Mouse (Mus musculus): Measurements from ENCODE around the gene Rab3c. TPM values are rescaled to one million over a fixed set of nuclear protein-coding genes. Genes with fewer than 3 reads are reported as not detected.

Rab3c gene
- polyA plus RNA-seq, 1 experiment, result 0.26 TPM

DNA sequence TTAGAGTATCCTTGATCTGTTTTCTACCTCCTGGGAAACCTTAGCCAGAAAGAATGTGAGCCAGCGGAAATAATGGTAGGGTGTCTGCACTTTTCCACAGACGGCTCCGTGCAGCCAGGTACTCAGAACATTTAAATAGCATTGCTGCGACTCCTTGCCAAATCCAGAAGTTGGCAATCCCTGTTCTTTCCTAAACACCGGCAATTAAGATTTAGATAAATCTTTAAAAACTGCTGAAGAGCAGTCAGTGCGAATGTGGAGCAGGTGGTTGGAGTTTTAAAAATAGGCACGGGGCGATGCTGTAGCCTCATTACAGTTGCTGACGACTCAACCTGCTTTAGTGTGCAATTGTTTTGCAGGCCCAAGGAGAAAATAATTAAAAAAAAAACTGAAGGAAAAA is 205.2 kb downstream of the Rab3c start:
- H3K4me1 ChIP-seq (ENCODE audit: control insufficient read depth, insufficient read depth, low read length), result no peaks in the 10 kb centered on the region
- DNase-seq, result no peak
- H3K4me3 ChIP-seq (replicated peaks; ENCODE audit: extremely low read depth, low read depth, low read length), result no peak overlapping the region
- no peak for TF ChIP-seq CTCF (IDR thresholded peaks at IDR 0.05; ENCODE audit: insufficient read depth, low read length)
- TF ChIP-seq POLR2A (IDR thresholded peaks at IDR 0.05; ENCODE audit: borderline replicate concordance, extremely low read depth, low read depth, low read length), result no peak
- 89% methylated on average over 9 of the region's 9 CpGs for WGBS

GRCm38 (mm10) chr13:110074180-110074579 is 206.6 kb downstream of the Rab3c start:
- Histone ChIP-seq H3K4me3 (replicated peaks; ENCODE audit: extremely low read depth, low read depth, low read length) (no peak overlapping the region), H3K4me1 (ENCODE audit: control insufficient read depth, insufficient read depth, low read length) (no peaks in the 10 kb centered on the region)
- WGBS, result 49% methylated on average over 2 of the region's 2 CpGs
- TF ChIP-seq POLR2A (IDR thresholded peaks at IDR 0.05; ENCODE audit: borderline replicate concordance, extremely low read depth, low read depth, low read length) (no peak), CTCF (IDR thresholded peaks at IDR 0.05; ENCODE audit: insufficient read depth, low read length) (no peak)
- DNase-seq, result no peak

DNA sequence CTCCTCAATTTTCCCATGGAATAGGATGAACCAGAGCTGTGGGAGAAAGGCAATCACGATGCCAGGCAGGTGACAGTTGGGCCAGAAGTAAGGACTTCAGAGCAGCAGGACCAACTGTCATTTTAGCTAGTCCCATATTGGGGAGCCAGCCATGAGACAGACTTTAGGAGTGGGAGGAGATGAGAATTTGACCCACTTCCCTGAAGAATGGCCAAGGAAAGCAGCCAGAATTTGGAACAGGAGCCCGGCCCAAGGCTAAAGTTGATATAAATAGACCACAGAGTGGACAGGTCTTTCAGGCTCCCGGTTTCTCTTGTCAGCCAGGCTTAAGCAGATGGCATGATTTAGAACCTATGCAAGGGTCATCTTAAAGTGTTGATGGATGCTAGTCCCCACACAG is 213.6 kb downstream of the Rab3c start:
- no peak for TF ChIP-seq CTCF (IDR thresholded peaks at IDR 0.05; ENCODE audit: insufficient read depth, low read length)
- 66% methylated on average over 3 of the region's 3 CpGs for WGBS
- Histone ChIP-seq H3K4me1 (ENCODE audit: control insufficient read depth, insufficient read depth, low read length) (no peaks in the 10 kb centered on the region), H3K4me3 (replicated peaks; ENCODE audit: extremely low read depth, low read depth, low read length) (no peak overlapping the region)
- no peak for DNase-seq

GRCm38 (mm10) chr13:110066674-110067073 is 214.1 kb downstream of the Rab3c start:
- Histone ChIP-seq H3K4me1 (ENCODE audit: control insufficient read depth, insufficient read depth, low read length) (no peaks in the 10 kb centered on the region), H3K4me3 (replicated peaks; ENCODE audit: extremely low read depth, low read depth, low read length) (no peak overlapping the region)
- WGBS, result 78% methylated on average over 2 of the region's 2 CpGs
- no peak for DNase-seq
- TF ChIP-seq CTCF (IDR thresholded peaks at IDR 0.05; ENCODE audit: insufficient read depth, low read length) (no peak), POLR2A (IDR thresholded peaks at IDR 0.05; ENCODE audit: borderline replicate concordance, extremely low read depth, low read depth, low read length) (no peak)

GRCm38 (mm10) chr13:110062835-110063411 is 217.9 kb downstream of the Rab3c start:
- TF ChIP-seq POLR2A (IDR thresholded peaks at IDR 0.05; ENCODE audit: borderline replicate concordance, extremely low read depth, low read depth, low read length) (no peak), CTCF (IDR thresholded peaks at IDR 0.05; ENCODE audit: insufficient read depth, low read length) (peak; percentile 41; the same call in 1 of the 2 replicates)
- Histone ChIP-seq H3K4me3 (replicated peaks; ENCODE audit: extremely low read depth, low read depth, low read length) (no peak overlapping the region), H3K4me1 (ENCODE audit: control insufficient read depth, insufficient read depth, low read length) (no peaks in the 10 kb centered on the region)
- peak; percentile 23 for DNase-seq
- WGBS, result 12% methylated on average over 9 of the region's 9 CpGs

DNA sequence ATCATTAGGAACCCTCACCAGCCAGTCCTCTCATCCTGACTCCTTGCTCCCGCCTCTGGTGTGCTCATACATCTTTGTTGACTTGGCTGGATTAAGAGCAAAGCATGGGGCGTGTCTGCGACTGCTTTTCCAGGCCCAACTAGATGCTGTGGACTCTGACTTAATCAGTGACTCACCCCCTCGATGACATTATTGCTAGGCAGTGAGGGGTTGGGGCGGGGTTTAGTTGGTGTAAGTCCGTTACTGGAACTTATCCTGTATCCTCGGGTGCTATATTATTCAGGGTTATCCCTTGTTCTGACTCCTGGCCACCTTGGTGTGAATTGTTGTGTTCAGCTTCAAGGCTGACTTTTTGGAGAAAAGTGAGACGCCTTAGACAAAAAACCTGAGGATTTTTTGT is 218.5 kb downstream of the Rab3c start:
- Histone ChIP-seq H3K4me3 (replicated peaks; ENCODE audit: extremely low read depth, low read depth, low read length) (no peak overlapping the region), H3K4me1 (ENCODE audit: control insufficient read depth, insufficient read depth, low read length) (no peaks in the 10 kb centered on the region)
- no peak for DNase-seq
- WGBS, result 53% methylated on average over 8 of the region's 8 CpGs
- TF ChIP-seq CTCF (IDR thresholded peaks at IDR 0.05; ENCODE audit: insufficient read depth, low read length) (no peak), POLR2A (IDR thresholded peaks at IDR 0.05; ENCODE audit: borderline replicate concordance, extremely low read depth, low read depth, low read length) (no peak)

DNA sequence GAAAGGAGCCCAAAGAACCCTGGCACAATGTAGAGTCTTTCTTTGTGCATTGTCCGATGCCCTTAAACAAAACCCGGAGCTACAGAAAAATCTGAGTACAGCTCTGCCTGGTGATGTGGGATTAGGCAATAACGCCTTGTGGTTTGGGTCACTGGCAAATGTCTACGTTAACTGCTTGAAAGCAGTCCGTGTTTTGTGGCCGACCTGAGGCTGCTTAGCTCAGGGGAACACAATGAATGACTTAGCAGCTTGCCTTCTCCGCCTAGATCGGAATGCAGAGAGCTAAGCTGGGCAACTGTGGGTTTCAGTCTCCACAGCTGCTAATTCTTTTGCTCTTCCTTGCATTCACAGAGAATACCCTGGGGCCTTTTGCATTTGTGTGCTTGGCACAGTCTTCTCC is 226.3 kb downstream of the Rab3c start:
- no peaks in the 10 kb centered on the region for H3K4me1 ChIP-seq (ENCODE audit: control insufficient read depth, insufficient read depth, low read length)
- TF ChIP-seq POLR2A (IDR thresholded peaks at IDR 0.05; ENCODE audit: borderline replicate concordance, extremely low read depth, low read depth, low read length) (no peak), CTCF (IDR thresholded peaks at IDR 0.05; ENCODE audit: insufficient read depth, low read length) (no peak)
- WGBS, result 71% methylated on average over 8 of the region's 8 CpGs
- no peak overlapping the region for H3K4me3 ChIP-seq (replicated peaks; ENCODE audit: extremely low read depth, low read depth, low read length)
- no peak for DNase-seq

DNA sequence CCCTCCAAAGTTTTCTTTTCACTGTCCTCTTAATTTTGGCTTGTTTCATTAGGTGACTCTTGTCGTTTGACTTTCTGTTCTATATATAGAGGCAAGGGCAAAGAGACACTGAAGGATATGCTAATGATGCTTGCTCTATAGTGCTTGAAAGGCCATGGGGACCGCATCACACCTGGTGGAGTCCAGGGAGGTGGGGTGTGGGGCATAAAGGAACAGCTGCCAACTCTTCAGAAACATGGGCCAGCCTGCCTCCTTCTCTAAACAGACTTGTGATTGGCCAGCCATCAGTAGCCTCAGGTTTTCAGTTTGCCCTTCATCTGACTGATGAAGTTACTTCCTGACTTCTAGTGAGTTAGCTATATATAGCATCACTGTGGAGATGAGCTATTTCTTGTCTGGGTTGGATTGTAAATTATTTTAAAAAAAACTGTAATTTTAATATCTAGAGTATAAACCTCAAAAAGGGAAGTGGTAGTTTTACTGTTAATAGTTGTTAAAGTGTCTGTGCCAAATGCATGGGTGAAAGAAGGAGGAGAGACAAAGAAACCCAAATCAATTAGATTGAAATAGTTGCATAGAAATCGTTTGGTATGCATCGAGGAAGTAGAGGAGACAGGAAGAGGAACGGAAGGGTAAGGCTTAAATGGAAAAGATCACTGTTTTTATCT is 231.9 kb downstream of the Rab3c start:
- Histone ChIP-seq H3K4me1 (ENCODE audit: control insufficient read depth, insufficient read depth, low read length) (no peaks in the 10 kb centered on the region), H3K4me3 (replicated peaks; ENCODE audit: extremely low read depth, low read depth, low read length) (no peak overlapping the region)
- TF ChIP-seq CTCF (IDR thresholded peaks at IDR 0.05; ENCODE audit: insufficient read depth, low read length) (no peak), POLR2A (IDR thresholded peaks at IDR 0.05; ENCODE audit: borderline replicate concordance, extremely low read depth, low read depth, low read length) (no peak)
- no peak for DNase-seq
- 26% methylated on average over 5 of the region's 5 CpGs for WGBS

- no peak for DNase-seq
- H3K4me3 ChIP-seq (replicated peaks; ENCODE audit: extremely low read depth, low read depth, low read length), result no peak overlapping the region
- TF ChIP-seq CTCF (IDR thresholded peaks at IDR 0.05; ENCODE audit: insufficient read depth, low read length), result no peak
- no peak for TF ChIP-seq POLR2A (IDR thresholded peaks at IDR 0.05; ENCODE audit: borderline replicate concordance, extremely low read depth, low read depth, low read length)
- WGBS, result 73% methylated on average over 4 of the region's 4 CpGs
- H3K4me1 ChIP-seq (ENCODE audit: control insufficient read depth, insufficient read depth, low read length), result no peaks in the 10 kb centered on the region
Observed at GRCm38 (mm10) chr13:110044418-110044817, 236.4 kb downstream of the Rab3c start.

DNA sequence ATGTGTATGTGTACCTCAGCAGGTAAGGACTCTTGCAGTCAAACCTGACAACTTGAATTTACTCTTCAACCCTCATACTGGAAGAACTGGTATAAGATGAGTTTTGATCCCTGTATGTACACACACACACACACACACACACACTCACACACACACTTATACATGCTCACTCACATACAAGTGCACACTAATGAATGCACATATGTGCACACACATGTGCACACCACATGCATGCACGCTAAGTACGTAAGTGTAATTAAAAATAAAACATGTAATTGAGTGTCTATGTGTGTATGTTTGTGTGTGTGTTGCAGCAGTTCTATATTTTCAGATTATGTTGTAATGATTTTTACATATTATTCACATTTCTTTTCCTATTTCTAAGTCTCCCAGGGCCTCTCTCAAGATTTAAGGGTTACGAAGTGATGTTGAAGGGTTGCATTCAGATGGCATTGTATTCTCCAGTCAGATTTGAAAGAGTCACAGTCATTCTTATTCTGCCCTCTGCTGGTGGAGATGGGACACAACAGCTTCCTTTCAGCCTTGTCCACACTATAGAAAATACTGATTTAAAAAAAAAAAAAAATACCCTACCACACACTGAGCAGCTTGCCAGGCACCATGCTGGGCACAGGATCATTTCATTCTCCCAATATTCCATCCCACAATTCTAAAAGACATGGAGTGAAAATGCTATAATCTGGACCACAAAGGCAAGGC is 240.9 kb downstream of the Rab3c start:
- H3K4me3 ChIP-seq (replicated peaks; ENCODE audit: extremely low read depth, low read depth, low read length), result no peak overlapping the region
- no peak for TF ChIP-seq POLR2A (IDR thresholded peaks at IDR 0.05; ENCODE audit: borderline replicate concordance, extremely low read depth, low read depth, low read length)
- TF ChIP-seq CTCF (IDR thresholded peaks at IDR 0.05; ENCODE audit: insufficient read depth, low read length), result peak; percentile 25; the same call in 1 of the 2 replicates
- H3K4me1 ChIP-seq (ENCODE audit: control insufficient read depth, insufficient read depth, low read length), result no peaks in the 10 kb centered on the region
- DNase-seq, result no peak
- WGBS, result 86% methylated on average over 3 of the region's 3 CpGs
